Mouse (Mus musculus) cerebellum, adult 11 months (tissue): ENCODE measurements at regions not wholly inside any gene's neighbourhood (a gene's known extent, or its start where the extent isn't known, plus 50 kb on each side); places are given as distances from the start of the nearest gene placed in this dataset.
"Not testable (repeated sequence)": the region's sequence is repeated elsewhere in the genome, so short reads cannot be mapped to it uniquely, and the experiment has no call there.

Experiments used
- DNase-seq: peaks from one replicate; pipeline ENCODE4 v3.0.0; 2022

DNA sequence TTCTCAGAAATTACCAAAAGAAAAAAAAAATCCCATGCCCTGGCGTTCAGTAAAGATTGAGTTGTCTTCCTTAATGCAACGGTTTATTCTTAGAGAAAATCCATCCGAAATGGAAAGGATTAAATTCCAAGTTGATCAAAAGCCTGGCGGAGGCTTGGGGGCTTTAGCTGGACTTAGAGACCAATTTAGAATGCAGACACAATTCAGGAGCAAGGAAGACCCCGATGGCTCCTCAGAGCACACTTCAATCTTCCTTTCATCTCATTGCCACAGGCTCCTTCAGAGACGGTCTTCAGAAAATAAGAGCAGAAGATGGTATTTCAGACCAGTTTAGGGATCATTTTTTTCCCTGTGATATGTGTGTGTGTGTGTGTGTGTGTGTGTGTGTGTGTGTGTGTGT is 171.8 kb downstream of the Ankrd50 start:
- no peak for DNase-seq

DNA sequence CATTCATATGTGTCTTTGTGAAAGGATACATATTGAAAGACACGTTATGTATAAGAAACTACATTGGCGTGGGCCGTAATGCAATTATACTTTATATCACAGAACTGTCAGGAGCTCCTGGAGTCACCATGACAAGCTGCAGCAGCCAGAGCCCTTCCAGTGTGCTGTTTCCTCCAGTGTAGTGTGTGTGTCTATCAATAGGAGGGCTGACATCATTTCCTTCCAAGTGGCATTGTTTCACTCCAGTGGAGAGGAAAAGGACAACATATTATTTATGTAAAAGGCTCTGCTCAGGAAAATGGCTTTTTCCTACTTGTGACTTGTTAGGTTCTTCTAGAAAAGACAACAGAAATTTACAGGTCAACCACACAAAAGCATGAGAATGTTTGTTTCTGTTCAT is 172.5 kb downstream of the Ankrd50 start:
- DNase-seq: no peak

DNA sequence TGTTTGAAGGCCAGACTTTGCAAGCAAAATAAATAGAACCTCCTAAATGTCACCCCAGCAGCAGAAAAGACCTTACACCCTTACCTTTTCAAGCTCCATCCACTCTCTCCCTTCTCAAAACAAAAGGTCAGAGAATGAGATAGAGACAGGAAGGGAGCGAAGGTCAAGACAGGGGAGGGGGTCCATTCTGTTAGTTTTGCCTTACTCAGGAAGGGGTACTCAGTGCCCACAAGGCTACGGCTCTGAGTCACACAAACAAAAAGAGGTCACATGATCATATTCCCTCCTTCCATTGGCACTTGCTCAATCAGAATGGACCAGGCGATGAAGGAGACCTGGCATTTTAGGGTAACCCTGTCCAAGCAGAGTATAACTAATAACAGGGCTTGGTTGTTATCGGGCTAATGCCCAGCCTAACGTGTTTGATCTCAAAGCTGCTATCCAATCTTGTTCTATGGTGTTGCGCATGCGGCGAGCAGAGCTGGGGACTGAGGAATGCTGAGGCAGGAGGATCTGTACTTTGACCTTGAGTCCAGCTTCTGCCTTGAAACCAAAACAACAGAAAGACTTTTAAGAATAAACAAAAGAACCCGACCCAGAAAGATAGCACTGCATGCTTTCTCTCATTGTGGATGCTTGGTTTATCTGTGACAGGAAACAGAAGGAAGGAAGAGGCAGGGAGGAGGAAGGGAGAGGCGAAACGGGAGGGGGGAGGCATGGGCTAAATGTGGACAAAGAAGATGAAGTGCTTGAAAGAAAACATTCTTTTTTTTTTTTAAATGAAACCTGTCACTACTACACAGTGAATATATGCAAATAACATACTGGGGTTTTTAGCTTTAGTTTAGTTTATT is 184.5 kb downstream of the Ankrd50 start:
- no peak for DNase-seq

DNA sequence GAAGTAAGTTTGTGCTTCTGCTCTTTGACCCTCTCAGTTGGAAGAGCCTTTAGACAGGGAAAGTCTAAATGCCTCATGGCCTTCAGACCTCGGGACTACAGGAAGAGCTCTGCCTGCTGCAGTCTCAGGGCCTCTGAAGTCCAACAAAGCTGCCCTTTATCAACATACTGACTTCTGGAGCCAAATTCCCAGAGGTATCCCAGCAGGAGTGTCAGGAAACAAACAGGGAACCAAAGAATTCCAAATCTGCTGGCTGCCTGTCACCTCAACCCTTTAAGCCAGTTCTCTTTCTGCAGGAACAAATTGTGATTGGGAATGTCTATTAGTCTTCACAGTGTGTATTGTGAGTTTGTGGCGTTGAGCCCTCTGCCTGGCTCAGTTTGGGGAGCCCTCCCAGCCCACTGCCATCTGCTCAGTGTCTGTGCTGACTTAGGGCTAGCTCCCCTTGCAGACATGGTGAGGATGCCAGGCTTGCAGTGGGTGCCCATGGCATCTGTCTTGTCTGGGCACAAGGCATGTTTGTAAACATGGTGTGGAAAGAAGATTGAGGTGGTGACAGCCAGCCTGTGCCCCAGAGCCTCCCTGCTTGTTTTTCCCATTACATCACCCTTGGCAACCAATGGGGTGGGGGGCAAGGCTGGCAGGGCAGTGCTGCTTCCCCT is 185.3 kb downstream of the Ankrd50 start:
- DNase-seq: no peak

DNA sequence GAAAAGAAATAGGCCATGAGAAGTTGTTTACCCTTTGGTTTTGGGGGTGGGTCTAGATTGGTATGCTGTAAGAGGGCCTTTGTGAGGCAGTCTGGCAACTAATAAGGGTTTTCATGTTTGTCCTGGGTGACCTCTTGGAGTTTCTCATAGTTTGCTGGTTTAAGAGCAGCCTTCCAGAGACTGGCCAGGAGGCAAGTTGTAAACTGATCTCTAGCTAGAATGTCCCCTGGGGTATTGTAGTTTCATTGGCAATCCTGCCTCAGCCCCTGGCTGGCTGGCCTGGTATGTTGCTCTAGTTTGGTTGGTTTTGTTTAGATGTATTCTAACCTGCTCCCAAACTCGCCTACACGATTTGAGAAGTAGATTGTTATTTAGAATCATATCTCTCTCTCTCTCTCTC is 187.1 kb downstream of the Ankrd50 start:
- no peak for DNase-seq

DNA sequence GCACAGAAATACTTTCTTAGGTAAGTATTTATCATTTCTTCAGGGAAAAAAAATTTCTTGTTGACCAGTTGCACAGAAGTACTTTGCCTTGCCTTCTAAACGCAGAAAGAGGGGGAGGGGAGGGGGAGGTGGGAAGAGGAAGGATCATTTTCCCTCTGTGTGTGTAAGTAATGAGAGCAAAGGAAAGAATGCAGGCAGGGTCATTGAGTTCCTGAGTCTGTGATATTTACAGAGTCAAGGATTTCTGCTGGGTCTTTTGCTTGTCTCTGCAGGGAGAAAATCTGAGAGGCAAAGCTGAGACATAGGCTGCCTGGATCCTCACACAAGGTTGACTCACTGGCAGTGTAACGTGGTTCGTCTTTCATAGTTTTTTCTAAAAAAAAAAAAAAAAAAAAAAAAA is 195.6 kb downstream of the Ankrd50 start:
- DNase-seq: no peak

DNA sequence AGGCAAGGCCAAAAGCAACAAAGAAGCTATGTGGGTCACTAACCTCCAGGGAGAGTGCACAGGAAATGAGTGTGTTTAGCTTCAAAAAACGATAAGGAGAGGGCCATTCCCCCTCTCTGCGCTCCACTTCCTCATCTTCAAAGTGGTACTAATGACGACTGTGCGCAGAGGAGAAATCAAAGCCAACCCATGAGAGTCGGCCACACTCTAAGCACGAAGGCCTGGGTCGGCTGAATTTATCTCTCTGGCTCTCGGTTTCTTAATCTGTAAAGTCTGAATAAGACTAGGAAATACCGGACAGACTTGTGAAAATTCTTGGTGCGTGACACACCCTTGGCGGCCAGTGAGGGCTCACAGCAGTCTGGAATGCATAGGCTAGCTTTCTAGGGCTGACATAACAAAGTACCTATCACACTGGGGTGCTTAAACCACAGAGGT is 200.9 kb downstream of the Ankrd50 start:
- DNase-seq: no peak

DNA sequence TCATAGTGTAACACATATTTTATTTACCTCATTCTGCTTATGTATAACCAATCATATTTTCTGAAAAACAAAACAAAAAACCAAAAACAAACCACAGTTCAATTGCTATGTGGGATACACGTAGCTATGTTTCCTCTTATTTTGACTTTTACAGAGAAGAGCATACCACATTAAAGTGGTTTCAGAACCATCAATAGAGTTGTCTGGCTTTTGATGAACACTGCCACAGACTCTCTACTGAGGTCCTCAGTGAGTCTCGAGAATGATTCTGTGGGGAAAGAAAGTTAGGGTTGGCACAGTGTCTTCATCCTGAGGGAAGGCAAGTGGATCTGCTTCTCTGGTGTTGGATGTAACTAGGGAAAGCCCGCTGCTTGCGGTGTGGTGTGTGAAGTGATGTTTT is 201.8 kb downstream of the Ankrd50 start:
- DNase-seq: no peak

DNA sequence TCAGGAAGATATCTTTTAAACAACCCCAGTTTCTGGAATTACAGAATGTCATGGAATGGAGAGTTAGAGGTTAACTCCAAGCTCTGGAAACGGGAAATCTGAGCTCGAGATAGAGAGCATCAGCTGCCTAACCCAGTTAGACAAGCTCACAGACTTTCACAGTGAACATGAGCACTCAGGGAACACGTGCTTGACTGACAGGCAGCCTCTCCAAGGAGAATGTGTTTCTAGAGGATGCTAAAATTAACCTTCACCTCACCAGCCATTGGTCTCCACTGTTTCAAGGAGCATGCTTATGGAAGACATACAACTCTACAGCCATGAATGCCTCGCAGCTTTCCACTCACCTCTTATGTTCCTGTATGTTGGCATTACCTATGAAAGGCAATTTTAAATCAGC is 203.0 kb downstream of the Ankrd50 start:
- no peak for DNase-seq

DNA sequence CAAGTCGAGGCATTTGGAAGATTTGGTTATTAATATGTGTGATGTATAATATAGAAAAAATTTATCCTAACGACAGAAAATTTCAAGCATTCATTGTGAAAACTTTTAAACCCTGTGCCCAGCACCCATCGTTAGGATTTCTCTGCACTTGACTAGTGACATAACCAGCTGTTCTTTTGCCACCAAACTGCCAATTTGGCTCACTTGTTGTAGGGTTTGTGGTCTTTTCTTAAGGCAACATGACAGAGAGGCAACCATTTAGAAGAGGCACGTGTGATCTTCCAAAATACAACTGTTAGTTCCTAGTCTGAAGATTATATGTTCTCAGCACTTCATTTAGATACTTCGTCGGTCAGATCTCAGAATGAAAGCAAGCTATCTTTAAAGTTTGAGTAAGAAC is 203.8 kb downstream of the Ankrd50 start:
- no peak for DNase-seq

DNA sequence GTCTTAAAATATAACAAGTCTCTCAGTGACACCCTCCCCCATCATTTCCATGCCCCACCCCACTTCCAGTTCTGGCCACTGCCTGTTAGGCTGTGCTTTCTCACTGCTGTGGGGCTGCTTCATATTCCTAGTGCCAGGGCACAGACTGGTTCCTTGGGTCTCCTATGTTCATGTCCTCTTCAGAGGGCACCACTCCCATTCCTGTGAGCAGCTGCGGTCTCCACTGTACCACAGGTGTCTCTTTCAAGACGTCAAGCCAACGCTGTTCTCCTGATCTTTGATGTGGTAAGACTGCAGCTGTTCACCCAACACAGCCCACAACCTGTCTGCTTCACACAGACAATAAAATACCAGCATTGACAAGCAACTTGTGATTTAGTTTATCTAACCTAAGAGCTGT is 204.5 kb downstream of the Ankrd50 start:
- DNase-seq: no peak

DNA sequence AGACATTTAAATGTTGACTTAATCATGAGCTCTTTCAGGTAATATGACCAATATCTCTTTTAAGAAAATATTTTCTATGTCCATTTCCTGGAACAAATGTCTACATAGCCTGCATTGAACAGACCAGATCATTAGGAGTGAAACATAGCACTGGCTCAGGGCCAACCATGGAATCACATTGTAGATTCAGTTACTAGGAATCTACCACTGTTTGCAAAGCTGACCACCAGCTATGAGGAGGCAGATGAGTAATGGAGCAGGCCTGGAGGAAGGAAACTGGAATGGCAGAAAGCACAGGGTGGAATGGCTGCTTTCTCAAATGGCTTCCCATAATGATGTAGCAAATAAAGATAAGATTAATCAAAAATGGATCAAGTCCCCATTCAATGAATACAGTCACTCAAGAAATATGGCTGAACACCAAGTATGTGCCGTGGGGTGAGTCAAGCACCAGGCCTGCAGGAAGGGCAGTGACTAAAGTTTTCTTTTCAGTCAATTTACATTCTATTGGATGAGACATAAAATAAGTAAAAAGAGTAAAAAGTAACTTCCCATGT is 207.6 kb downstream of the Ankrd50 start:
- no peak for DNase-seq

DNA sequence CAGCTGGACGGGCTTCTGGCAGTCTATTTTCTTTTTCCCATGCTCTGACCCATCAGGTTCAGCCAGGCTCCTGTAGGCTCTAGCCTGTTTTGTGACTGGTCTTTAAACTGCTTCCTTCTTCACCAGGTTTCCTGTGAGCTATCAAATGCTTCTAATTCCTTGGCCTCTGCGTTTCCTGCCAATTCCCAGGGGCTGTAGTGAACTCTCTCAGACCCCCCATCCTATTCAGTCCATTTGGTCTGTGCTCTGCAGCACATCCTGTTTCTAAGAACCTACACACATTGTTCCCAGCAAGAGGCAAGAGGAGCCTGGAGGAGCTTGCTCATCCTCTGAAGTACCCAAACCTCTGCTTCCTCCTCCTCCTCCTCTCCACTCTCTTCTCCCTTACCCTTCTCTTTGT is 209.3 kb downstream of the Ankrd50 start:
- DNase-seq: no peak

DNA sequence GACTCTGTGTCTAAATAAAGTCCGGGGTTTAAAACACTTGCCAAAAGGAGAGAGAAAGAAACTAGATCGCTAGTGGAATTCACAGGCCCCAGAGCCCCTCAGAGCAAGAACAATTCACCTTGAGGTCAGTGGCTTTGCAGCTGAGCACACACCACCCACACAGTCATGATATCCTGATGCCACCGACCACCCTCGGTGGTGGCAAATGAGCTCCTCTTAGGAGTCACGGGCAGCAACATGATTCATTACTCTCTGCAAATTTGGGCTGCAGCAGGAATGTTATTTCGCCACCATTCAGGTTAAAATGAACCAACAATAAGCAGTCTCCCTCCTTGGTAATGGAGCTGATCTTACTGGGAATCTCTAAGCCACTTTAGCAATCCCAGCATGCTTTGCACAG is 213.9 kb downstream of the Ankrd50 start:
- DNase-seq: no peak

DNA sequence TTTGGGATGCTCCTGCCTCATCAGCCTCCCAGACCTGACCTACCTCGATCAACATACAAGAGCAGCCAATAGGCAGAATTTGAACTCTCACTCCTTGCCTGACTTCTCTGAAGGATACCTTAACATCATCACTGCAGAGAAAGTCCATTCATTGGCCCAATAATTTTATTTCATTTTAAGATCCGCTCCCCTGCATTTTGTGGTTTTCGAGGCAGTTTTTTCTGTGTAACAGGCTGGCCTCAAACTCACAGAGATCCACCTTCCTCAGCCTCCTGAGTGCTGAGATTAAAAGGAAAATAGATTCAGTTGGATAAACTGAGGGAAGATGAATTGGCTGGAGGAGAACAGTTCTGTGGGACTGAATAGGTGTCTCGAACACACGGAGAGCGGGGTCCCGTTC is 216.4 kb downstream of the Ankrd50 start:
- DNase-seq: no peak

DNA sequence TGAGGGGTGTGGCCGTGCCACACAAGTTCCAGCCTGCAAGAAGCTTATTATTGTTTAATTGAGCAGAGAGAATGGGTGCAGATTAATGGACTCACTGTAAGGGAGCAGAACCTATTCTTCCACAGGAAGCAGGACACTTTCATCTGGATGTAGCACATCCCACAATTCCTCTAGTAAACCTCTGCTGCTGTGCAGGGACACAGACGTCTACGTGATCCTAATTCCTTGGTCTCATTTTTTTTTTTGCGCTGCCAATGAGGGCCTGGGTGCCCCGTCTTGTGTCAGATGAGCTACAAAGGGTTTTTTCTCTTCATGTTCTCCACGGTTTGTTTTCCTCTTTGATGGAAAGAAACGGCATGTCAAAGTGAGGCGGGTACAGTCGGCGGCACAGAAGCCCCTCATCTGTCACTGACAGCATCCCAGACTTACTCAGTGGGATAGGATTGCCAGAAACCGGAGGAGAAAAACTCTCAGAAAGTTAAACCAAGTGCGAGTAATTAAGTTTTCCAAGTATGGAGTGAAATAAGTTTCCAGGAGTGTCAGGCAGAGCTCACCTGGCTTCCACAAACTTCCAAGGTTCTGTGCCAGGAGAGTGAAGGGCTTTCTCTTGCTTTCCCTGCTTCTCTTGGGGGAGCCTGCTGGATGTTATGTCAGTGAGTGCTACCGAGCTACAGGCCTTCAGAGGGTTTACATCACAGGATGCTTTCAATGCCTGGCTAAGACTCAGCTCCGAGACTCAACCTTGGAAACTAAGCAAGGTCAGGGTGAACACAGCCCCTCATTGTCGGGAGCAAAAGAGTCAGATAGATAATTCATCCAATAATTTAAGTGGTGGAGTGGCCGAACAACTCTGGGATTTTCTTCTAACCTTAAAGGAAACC is 221.1 kb downstream of the Ankrd50 start:
- no peak for DNase-seq

DNA sequence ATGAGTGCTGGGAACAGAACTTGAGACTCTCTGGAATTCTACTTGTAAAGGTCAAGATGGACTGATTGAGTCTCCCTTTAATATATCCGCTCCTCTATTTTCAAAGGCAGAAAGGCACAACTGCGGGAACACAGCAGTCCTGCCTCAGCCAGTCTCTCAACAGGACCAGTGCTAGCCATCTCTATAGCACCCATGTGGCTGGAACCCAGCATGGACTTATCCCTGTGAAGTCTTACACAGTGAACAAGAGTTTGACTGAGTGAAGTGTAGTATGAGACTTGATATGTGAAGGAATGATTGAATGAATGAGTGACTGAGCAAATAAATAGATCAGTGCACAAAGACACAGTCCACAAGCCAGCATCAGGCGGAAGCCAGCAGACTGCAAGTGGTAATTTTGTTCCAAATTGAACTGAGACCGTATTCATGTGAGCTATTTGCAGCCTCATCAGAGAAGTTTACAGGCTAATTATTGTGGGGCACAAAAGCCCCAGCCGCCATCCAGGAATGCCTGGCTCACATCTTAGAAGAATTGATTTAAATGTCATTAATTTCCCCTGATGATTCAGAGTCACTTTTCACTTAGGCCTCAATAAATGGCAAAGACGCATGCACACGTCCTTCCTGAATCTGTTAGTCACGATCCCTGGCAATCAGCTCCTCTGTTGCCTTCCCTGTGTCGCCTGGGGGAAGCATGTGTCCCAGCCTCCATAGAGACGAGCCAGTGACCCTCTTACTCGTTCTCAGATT is 223.1 kb downstream of the Ankrd50 start:
- no peak for DNase-seq

DNA sequence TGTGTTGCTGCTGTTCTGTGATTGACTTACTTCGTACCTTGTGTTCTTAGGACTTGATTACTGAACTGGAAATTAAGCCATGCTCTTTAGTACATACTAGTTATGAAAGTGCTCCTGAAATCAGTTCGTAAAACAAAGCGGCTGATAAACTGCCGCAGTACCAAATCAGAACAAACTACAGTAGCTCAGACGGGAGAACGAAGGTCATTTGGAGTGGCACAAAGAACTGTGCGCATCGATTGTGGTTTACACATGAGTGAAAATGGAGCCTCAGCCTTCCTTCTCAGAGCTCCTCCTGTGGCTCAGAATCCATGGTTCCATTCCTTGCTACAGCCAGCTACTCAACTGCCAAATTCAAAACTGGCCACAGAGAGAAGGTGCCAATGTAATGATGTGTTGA is 225.4 kb downstream of the Ankrd50 start:
- DNase-seq: not testable (repeated sequence)

DNA sequence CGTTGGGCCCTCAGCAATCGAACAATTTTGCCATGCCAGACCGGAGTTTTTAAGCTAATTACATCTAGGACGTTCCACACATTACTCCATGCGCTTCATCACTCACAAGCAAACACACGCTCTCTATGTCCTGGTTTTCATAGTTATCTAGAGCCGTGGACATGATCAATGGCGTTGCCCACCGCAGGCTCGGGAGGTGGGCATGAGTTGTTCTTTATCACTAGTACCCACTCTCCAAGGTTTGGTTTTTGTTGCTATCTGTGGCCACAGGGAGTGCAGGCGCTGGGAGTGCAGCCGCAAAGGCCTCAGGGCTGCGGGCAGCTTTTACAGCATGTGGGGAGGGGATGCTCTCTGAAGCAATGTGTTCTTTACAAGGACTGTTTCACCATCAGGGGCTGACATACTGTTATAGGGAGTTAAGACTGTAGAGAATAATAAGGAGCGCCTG is 226.8 kb downstream of the Ankrd50 start:
- no peak for DNase-seq

DNA sequence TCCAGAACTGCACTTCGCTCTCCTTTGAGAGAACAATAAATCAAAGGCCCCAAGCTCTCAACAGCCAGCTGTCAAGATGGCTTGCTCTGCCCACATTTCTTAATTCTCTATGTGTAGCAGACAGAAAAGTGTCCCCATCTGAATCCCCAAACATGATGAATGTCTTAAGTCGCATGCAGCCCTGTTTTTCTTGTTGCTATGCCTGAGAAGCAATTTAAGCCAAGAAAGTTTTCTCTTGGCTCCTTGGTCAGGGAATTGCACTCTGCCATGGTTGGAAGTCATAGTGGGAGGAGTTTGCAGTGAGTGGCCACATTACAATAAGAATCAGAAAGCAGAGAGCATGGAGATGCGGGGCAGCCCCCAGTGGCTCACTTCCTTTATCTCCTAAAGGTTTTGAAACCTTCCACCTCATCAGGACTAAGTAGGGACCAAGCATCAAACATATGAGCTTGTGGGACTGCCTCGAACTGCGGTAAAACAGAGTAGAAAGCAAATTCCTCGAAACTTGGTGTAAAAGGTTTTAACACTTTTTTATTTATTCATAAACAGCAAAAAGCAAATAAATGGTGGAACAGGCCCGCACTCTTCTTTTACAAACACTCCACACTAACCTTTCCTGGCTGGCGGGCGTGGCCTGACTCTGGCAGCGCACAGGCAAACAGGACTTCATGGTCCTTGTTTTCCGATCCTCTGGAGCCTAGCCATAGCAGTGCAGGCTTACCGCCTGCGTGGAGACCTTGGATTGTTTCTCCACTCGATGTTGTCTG is 227.4 kb downstream of the Ankrd50 start:
- no peak for DNase-seq

DNA sequence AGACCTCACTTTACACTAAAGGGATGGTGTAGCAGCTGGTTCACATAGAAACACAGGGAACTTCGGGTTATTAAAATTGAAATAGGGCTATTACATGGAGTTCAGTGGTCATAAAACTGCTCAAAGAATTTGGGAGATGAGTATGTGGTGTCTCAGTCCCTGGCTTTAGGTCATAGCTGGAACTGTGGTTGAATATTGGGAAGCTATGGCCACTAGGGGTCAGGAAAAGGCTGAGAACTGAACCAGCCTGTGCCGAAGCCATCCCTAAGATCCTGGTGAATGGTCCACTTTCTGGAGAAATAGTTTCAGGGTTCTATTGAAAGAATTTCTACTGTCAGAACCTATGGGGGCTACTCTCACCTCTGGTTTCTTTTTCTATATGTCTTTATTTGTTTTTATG is 229.0 kb downstream of the Ankrd50 start:
- peak; percentile 15 for DNase-seq

DNA sequence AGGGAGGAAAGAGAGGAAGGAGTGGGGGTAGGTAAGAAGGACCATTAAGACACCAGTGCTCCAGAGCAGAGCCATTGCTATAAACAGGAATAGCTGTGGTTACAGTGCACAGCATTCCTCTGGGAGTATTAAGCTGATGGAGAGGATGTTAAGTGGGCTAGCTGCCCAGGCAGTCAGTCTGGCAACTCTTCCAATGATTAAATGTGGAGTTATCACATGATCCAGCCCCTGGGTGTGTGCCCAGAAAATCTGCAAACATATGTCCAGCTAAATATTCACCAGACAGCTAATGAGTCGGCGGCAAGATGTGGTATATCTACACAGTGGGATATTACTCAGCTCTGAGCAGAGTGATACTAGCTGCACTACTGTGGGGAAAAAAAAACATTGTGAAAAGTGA is 229.7 kb downstream of the Ankrd50 start:
- DNase-seq: peak; percentile 38
